Mouse (Mus musculus) cerebellum, adult 2 months (tissue): Measurements from ENCODE around the gene Arhgap10.

ENCODE experiments used
- CTCF ChIP-seq: fragments of 200-500 bp; IDR thresholded peaks from 2 replicates; pipeline ENCODE4 v1.5.1; 2011; ENCODE audit warnings: low read depth, mild to moderate bottlenecking, control low read depth, low read length, moderate library complexity, borderline replicate concordance; ENCODE audit not compliant: insufficient read depth
- POLR2A ChIP-seq: fragments of 200-500 bp; IDR thresholded peaks from 2 replicates; pipeline ENCODE4 v1.6.1; 2011; ENCODE audit warnings: low read length, control low read depth, borderline replicate concordance; ENCODE audit not compliant: insufficient read depth

DNA sequence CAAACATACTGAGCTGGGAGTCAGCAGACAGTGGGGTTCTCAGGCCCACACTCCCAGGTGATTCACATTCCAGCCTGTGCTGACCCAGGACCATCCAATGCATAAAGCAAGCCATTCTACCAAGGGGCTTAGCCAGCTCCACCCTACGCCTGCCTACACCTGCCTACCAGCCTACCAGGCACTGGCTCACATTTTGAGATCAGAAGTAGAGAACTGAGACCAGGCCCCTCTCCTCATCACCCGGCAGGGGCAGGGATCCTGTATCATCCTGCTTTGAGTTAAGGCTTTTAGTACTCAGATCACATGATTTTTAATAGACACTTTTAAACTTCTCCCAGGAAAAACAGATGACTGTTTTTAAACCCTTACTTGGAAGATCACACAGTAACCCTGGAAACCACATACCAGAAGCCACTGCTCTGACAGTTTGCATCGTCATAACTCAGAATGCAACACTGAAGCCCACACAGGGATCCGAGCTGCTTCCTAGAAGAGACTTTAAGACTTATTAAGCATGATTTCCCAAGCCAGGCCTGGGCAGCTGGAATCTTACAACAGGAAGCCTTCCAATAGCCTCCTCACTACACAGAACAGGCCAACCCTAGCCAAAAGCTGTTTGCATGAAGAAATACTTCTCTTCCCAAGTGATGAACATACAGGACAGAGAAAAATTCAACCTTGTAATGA, 27.5 kb downstream of the Arhgap10 start:
- no peak for TF ChIP-seq POLR2A
- TF ChIP-seq CTCF = no peak
